Mouse (Mus musculus) embryonic fibroblast, embryonic 13.5 days (primary cell): ENCODE measurements around the gene Prtg.

Source experiments
- CTCF ChIP-seq: IDR thresholded peaks from 2 replicates; pipeline ENCODE4 v1.5.1; 2011; ENCODE audit warnings: mild to moderate bottlenecking, control low read depth, low read length, moderate library complexity, borderline replicate concordance; ENCODE audit not compliant: insufficient read depth
- POLR2A ChIP-seq: IDR thresholded peaks from 2 replicates; pipeline ENCODE4 v1.6.1; 2011; ENCODE audit warnings: low read depth, mild to moderate bottlenecking, control low read depth, low read length, moderate library complexity

- no peak for TF ChIP-seq POLR2A
- TF ChIP-seq CTCF: no peak
These were observed 57.1 kb downstream of the Prtg start for GRCm38 (mm10) chr9:72863773-72864172.
